Mouse (Mus musculus) forebrain, embryonic 11.5 days (tissue): ENCODE results near the gene Nup160. TPM values are rescaled to one million over a fixed set of nuclear protein-coding genes. Genes with fewer than 3 reads are reported as not detected.

Source experiments
- ATAC-seq: fragments of 200-750 bp; cut with Nextera tagmentation; replicated peaks from 2 replicates; pipeline ENCODE4 v1.8.0; 2017; ENCODE audit warnings: moderate TSS enrichment; ENCODE audit not compliant: low FRiP score
- DNase-seq: peaks from one replicate; pipeline ENCODE4 v3.0.0-alpha.2; 2017; ENCODE audit warnings: low spot score
- H3K27ac ChIP-seq: fragments of 300-500 bp; sonication (generic); 2 replicates; pipeline ENCODE4 v1.5.1; 2014; ENCODE audit warnings: low read depth, low read length
- H3K27me3 ChIP-seq: fragments of 300-500 bp; sonication (generic); 2 replicates; pipeline ENCODE4 v1.6.1; 2014; ENCODE audit warnings: mild to moderate bottlenecking, low read length, mixed read lengths; ENCODE audit not compliant: control insufficient read depth, insufficient read depth
- H3K36me3 ChIP-seq: fragments of 300-500 bp; sonication (generic); 2 replicates; pipeline ENCODE4 v1.6.1; 2014; ENCODE audit warnings: mild to moderate bottlenecking, low read length, moderate library complexity, mixed read lengths; ENCODE audit not compliant: control insufficient read depth, insufficient read depth
- H3K4me1 ChIP-seq: fragments of 300-500 bp; sonication (generic); replicated peaks from 2 replicates; pipeline ENCODE4 v1.6.1; 2014; ENCODE audit warnings: low read length, mixed read lengths; ENCODE audit not compliant: control insufficient read depth, insufficient read depth
- H3K4me2 ChIP-seq: fragments of 300-500 bp; sonication (generic); 2 replicates; pipeline ENCODE4 v1.6.1; 2014; ENCODE audit warnings: low read depth, mild to moderate bottlenecking, low read length, moderate library complexity, mixed read lengths; ENCODE audit not compliant: severe bottlenecking
- H3K4me3 ChIP-seq: fragments of 300-500 bp; sonication (generic); 2 replicates; pipeline ENCODE4 v1.5.1; 2014; ENCODE audit warnings: low read depth, low read length
- H3K9ac ChIP-seq: fragments of 300-500 bp; sonication (generic); 2 replicates; pipeline ENCODE4 v1.6.1; 2014; ENCODE audit warnings: low read length
- H3K9me3 ChIP-seq: fragments of 300-500 bp; sonication (generic); 2 replicates; pipeline ENCODE4 v1.6.1; 2016; ENCODE audit warnings: low read length, mixed read lengths; ENCODE audit not compliant: control insufficient read depth
- WGBS: fragments of 180-500 bp; shearing (Covaris S2); extraction: QIAGEN DNeasy Blood & Tissue Kit; methylation state at CpG from one replicate; pipeline ENCODE4 v1.1.7; 2014; 5-methylcytosine and 5-hydroxymethylcytosine counted together
- polyA plus RNA-seq: library from polyadenylated mRNA; unstranded; fragments of >200 nt; fragmentation: Nextera tagmentation; extraction: Ambion mirVana; gene quantifications from 2 replicates; pipeline ENCODE4 v1.2.1, GENCODE M21; 2014

Nup160 gene
- polyA plus RNA-seq, 1 experiment from 2014 or later, result 64.1 TPM

GRCm38 (mm10) chr2:90639747-90640699 is 37.0 kb upstream of the Nup160 start:
- Histone ChIP-seq H3K36me3 (no peaks in the 10 kb centered on the region), H3K4me2 (no peak overlapping the region), H3K4me3 (no peak overlapping the region), H3K9ac (no peak overlapping the region), H3K27me3 (no peaks in the 10 kb centered on the region), H3K27ac (no peak overlapping the region), H3K9me3 (no peaks in the 10 kb centered on the region), H3K4me1 (no peaks in the 10 kb centered on the region)
- 77% methylated on average over 5 of the region's 5 CpGs for WGBS
- ATAC-seq (no peak), DNase-seq (no peak)

GRCm38 (mm10) chr2:90641007-90641709 is 35.9 kb upstream of the Nup160 start:
- H3K4me2 ChIP-seq, result no peak overlapping the region
- 81% methylated on average over 10 of the region's 10 CpGs for WGBS
- H3K27ac ChIP-seq, result no peak overlapping the region
- H3K4me1 ChIP-seq, result no peaks in the 10 kb centered on the region
- H3K36me3 ChIP-seq, result no peaks in the 10 kb centered on the region
- no peak overlapping the region for H3K9ac ChIP-seq
- no peak for ATAC-seq
- no peaks in the 10 kb centered on the region for H3K9me3 ChIP-seq
- no peaks in the 10 kb centered on the region for H3K27me3 ChIP-seq
- no peak for DNase-seq
- no peak overlapping the region for H3K4me3 ChIP-seq

- Histone ChIP-seq H3K4me2 (no peak overlapping the region), H3K9ac (no peak overlapping the region), H3K4me3 (no peak overlapping the region), H3K27ac (no peak overlapping the region), H3K36me3 (no peaks in the 10 kb centered on the region), H3K4me1 (no peaks in the 10 kb centered on the region), H3K27me3 (no peaks in the 10 kb centered on the region), H3K9me3 (no peaks in the 10 kb centered on the region)
- ATAC-seq (no peak), DNase-seq (no peak)
- WGBS, result 86% methylated on average over 4 of the region's 4 CpGs
Observed at GRCm38 (mm10) chr2:90641710-90642039, 35.3 kb upstream of the Nup160 start.

DNA sequence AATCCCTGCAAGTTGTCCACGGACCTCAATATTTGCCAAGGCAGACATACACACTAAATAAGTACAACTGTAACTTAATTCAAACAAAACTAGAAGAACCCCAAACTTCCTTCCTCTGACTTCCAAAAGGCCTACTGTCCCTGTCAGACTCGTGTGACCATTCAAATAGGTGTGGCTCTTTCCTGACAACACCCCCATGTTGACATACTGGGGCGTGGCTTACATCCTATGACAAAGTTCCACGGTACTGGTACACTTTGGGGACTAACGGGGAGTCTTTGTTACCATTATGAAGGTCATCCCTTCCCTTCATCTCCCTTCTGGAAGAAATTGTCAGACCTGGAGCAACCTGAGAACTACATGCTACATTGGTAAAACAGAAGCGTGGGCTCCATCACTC is 29.9 kb upstream of the Nup160 start:
- H3K4me2 ChIP-seq, result no peak overlapping the region
- no peaks in the 10 kb centered on the region for H3K36me3 ChIP-seq
- 78% methylated on average over 6 of the region's 6 CpGs for WGBS
- ATAC-seq (no peak), DNase-seq (no peak)
- no peaks in the 10 kb centered on the region for H3K9me3 ChIP-seq
- H3K27me3 ChIP-seq, result no peaks in the 10 kb centered on the region
- no peak overlapping the region for H3K27ac ChIP-seq
- no peak overlapping the region for H3K9ac ChIP-seq
- no peak overlapping the region for H3K4me3 ChIP-seq
- H3K4me1 ChIP-seq, result no peaks in the 10 kb centered on the region

DNA sequence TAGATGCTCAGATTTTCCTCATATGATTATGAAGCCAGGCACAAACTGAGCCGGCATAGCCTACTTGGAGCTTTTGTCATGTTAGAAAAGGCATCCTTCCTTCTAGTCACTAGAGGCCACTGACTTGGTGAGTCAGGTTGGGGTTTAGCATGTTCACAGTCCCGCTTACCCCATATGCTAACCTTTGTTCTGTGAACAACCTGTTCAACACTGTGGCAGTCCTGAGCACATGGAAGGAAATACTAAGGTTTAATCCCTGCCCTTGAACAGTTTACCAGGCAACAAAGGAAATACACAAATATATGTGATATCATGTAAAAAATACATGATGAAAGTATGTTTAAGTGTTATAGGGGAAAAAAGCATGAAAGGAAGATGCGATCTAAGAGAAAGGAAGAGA is 27.6 kb upstream of the Nup160 start:
- Histone ChIP-seq H3K4me1 (no peaks in the 10 kb centered on the region), H3K9ac (no peak overlapping the region), H3K36me3 (no peaks in the 10 kb centered on the region), H3K27me3 (no peaks in the 10 kb centered on the region), H3K4me2 (no peak overlapping the region), H3K4me3 (no peak overlapping the region), H3K9me3 (no peaks in the 10 kb centered on the region), H3K27ac (no peak overlapping the region)
- ATAC-seq, result no peak
- 88% methylated on average over 3 of the region's 3 CpGs for WGBS
- no peak for DNase-seq

DNA sequence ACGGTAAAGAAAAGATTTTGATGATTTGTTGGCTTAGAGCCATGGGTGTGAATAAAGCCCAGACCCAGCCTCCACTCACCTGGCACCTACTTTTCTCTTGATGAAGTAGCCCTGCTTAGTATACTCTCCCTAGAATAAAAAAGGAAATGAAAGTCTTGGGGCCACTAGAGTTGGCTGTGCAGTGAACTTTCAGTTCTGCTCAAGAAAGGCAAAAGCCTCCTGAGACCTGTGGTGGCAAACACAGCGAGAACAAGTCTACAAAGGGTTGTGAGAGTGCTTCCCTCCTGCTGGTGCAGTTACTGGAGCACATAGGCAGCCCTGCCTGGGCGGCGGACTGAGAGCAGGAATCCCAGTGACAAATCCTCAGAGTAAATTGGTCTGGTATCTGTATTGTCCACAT is 27.1 kb upstream of the Nup160 start:
- Histone ChIP-seq H3K4me3 (no peak overlapping the region), H3K27me3 (no peaks in the 10 kb centered on the region), H3K4me1 (no peaks in the 10 kb centered on the region), H3K9me3 (no peaks in the 10 kb centered on the region), H3K4me2 (no peak overlapping the region), H3K36me3 (no peaks in the 10 kb centered on the region), H3K27ac (no peak overlapping the region), H3K9ac (no peak overlapping the region)
- DNase-seq (no peak), ATAC-seq (no peak)
- 70% methylated on average over 4 of the region's 4 CpGs for WGBS

GRCm38 (mm10) chr2:90652101-90652500 is 24.9 kb upstream of the Nup160 start:
- Histone ChIP-seq H3K4me2 (no peak overlapping the region), H3K27me3 (no peaks in the 10 kb centered on the region), H3K36me3 (no peaks in the 10 kb centered on the region), H3K4me1 (no peaks in the 10 kb centered on the region), H3K9me3 (no peaks in the 10 kb centered on the region), H3K27ac (no peak overlapping the region), H3K4me3 (no peak overlapping the region), H3K9ac (no peak overlapping the region)
- ATAC-seq (no peak), DNase-seq (no peak)
- WGBS, result 86% methylated on average over 9 of the region's 10 CpGs

- no peaks in the 10 kb centered on the region for H3K9me3 ChIP-seq
- ATAC-seq (no peak), DNase-seq (no peak)
- no peaks in the 10 kb centered on the region for H3K36me3 ChIP-seq
- no peak overlapping the region for H3K4me2 ChIP-seq
- H3K27ac ChIP-seq, result no peak overlapping the region
- H3K9ac ChIP-seq, result no peak overlapping the region
- no peak overlapping the region for H3K4me3 ChIP-seq
- no peaks in the 10 kb centered on the region for H3K4me1 ChIP-seq
- H3K27me3 ChIP-seq, result no peaks in the 10 kb centered on the region
- 71% methylated on average over 4 of the region's 4 CpGs for WGBS
Observed at GRCm38 (mm10) chr2:90652993-90653392, 24.0 kb upstream of the Nup160 start.
